Mouse (Mus musculus): ENCODE results near the gene Tgfbr3. TPM values are rescaled to one million over a fixed set of nuclear protein-coding genes. Genes with fewer than 3 reads are reported as not detected.

The Tgfbr3 gene
- polyA plus RNA-seq, 1 experiment = not detected

GRCm38 (mm10) chr5:107179194-107179593 is 110.2 kb downstream of the Tgfbr3 start:
- H3K4me3 ChIP-seq (ENCODE audit: insufficient read depth, low read depth, low read length) = no peak overlapping the region
- no peaks in the 10 kb centered on the region for H3K4me1 ChIP-seq (ENCODE audit: control insufficient read depth, insufficient read depth, low read length)
- WGBS = 91% methylated on average over 5 of the region's 5 CpGs
- H3K27ac ChIP-seq (ENCODE audit: insufficient read depth, low read depth, low read length) = no peak overlapping the region
- TF ChIP-seq CTCF (IDR thresholded peaks at IDR 0.05; ENCODE audit: insufficient read depth, low read depth, low read length) (no peak), POLR2A (IDR thresholded peaks at IDR 0.05; ENCODE audit: insufficient read depth, low read depth, low read length) (no peak)

GRCm38 (mm10) chr5:107177791-107178190 is 111.6 kb downstream of the Tgfbr3 start:
- WGBS = 55% methylated on average over 6 of the region's 6 CpGs
- TF ChIP-seq POLR2A (IDR thresholded peaks at IDR 0.05; ENCODE audit: insufficient read depth, low read depth, low read length) (no peak), CTCF (IDR thresholded peaks at IDR 0.05; ENCODE audit: insufficient read depth, low read depth, low read length) (no peak)
- no peaks in the 10 kb centered on the region for H3K4me1 ChIP-seq (ENCODE audit: control insufficient read depth, insufficient read depth, low read length)
- H3K27ac ChIP-seq (ENCODE audit: insufficient read depth, low read depth, low read length) = no peak overlapping the region
- no peak overlapping the region for H3K4me3 ChIP-seq (ENCODE audit: insufficient read depth, low read depth, low read length)

- no peak overlapping the region for H3K4me3 ChIP-seq (ENCODE audit: insufficient read depth, low read depth, low read length)
- no peaks in the 10 kb centered on the region for H3K4me1 ChIP-seq (ENCODE audit: control insufficient read depth, insufficient read depth, low read length)
- TF ChIP-seq POLR2A (IDR thresholded peaks at IDR 0.05; ENCODE audit: insufficient read depth, low read depth, low read length) (no peak), CTCF (IDR thresholded peaks at IDR 0.05; ENCODE audit: insufficient read depth, low read depth, low read length) (no peak)
- H3K27ac ChIP-seq (ENCODE audit: insufficient read depth, low read depth, low read length) = no peak overlapping the region
- WGBS = 74% methylated on average over 2 of the region's 2 CpGs
Measured at GRCm38 (mm10) chr5:107177248-107177647, 112.2 kb downstream of the Tgfbr3 start.

- Histone ChIP-seq H3K4me3 (ENCODE audit: insufficient read depth, low read depth, low read length) (no peak overlapping the region), H3K4me1 (ENCODE audit: control insufficient read depth, insufficient read depth, low read length) (no peaks in the 10 kb centered on the region), H3K27ac (ENCODE audit: insufficient read depth, low read depth, low read length) (no peak overlapping the region)
- 81% methylated on average over 4 of the region's 4 CpGs for WGBS
- TF ChIP-seq CTCF (IDR thresholded peaks at IDR 0.05; ENCODE audit: insufficient read depth, low read depth, low read length) = no peak
- no peak for TF ChIP-seq POLR2A (IDR thresholded peaks at IDR 0.05; ENCODE audit: insufficient read depth, low read depth, low read length)
Measured at GRCm38 (mm10) chr5:107176796-107177195, 112.6 kb downstream of the Tgfbr3 start.

- Histone ChIP-seq H3K27ac (ENCODE audit: insufficient read depth, low read depth, low read length) (no peak overlapping the region), H3K4me3 (ENCODE audit: insufficient read depth, low read depth, low read length) (no peak overlapping the region), H3K4me1 (ENCODE audit: control insufficient read depth, insufficient read depth, low read length) (no peaks in the 10 kb centered on the region)
- TF ChIP-seq POLR2A (IDR thresholded peaks at IDR 0.05; ENCODE audit: insufficient read depth, low read depth, low read length) (no peak), CTCF (IDR thresholded peaks at IDR 0.05; ENCODE audit: insufficient read depth, low read depth, low read length) (no peak)
- WGBS = 94% methylated on average over 4 of the region's 4 CpGs
Measured at GRCm38 (mm10) chr5:107176196-107176595, 113.2 kb downstream of the Tgfbr3 start.

- Histone ChIP-seq H3K27ac (ENCODE audit: insufficient read depth, low read depth, low read length) (no peak overlapping the region), H3K4me3 (ENCODE audit: insufficient read depth, low read depth, low read length) (no peak overlapping the region), H3K4me1 (ENCODE audit: control insufficient read depth, insufficient read depth, low read length) (no peaks in the 10 kb centered on the region)
- TF ChIP-seq CTCF (IDR thresholded peaks at IDR 0.05; ENCODE audit: insufficient read depth, low read depth, low read length) (no peak), POLR2A (IDR thresholded peaks at IDR 0.05; ENCODE audit: insufficient read depth, low read depth, low read length) (no peak)
Measured at GRCm38 (mm10) chr5:107174188-107174587, 115.2 kb downstream of the Tgfbr3 start.

GRCm38 (mm10) chr5:107173483-107173882 is 115.9 kb downstream of the Tgfbr3 start:
- Histone ChIP-seq H3K4me1 (ENCODE audit: control insufficient read depth, insufficient read depth, low read length) (no peaks in the 10 kb centered on the region), H3K4me3 (ENCODE audit: insufficient read depth, low read depth, low read length) (no peak overlapping the region), H3K27ac (ENCODE audit: insufficient read depth, low read depth, low read length) (no peak overlapping the region)
- WGBS = 78% methylated on average over 2 of the region's 2 CpGs
- TF ChIP-seq POLR2A (IDR thresholded peaks at IDR 0.05; ENCODE audit: insufficient read depth, low read depth, low read length) (no peak), CTCF (IDR thresholded peaks at IDR 0.05; ENCODE audit: insufficient read depth, low read depth, low read length) (no peak)

GRCm38 (mm10) chr5:107171861-107172260 is 117.6 kb downstream of the Tgfbr3 start:
- Histone ChIP-seq H3K4me3 (ENCODE audit: insufficient read depth, low read depth, low read length) (no peak overlapping the region), H3K4me1 (ENCODE audit: control insufficient read depth, insufficient read depth, low read length) (peaks cover 9% of the 10 kb centered on the region; the same call in 1 of the 2 replicates), H3K27ac (ENCODE audit: insufficient read depth, low read depth, low read length) (no peak overlapping the region)
- WGBS = 83% methylated on average over 7 of the region's 7 CpGs
- TF ChIP-seq CTCF (IDR thresholded peaks at IDR 0.05; ENCODE audit: insufficient read depth, low read depth, low read length) (no peak), POLR2A (IDR thresholded peaks at IDR 0.05; ENCODE audit: insufficient read depth, low read depth, low read length) (no peak)

GRCm38 (mm10) chr5:107169796-107170195 is 119.6 kb downstream of the Tgfbr3 start:
- 88% methylated on average over 5 of the region's 5 CpGs for WGBS
- Histone ChIP-seq H3K4me3 (ENCODE audit: insufficient read depth, low read depth, low read length) (no peak overlapping the region), H3K4me1 (ENCODE audit: control insufficient read depth, insufficient read depth, low read length) (peaks cover 11% of the 10 kb centered on the region), H3K27ac (ENCODE audit: insufficient read depth, low read depth, low read length) (no peak overlapping the region)
- TF ChIP-seq CTCF (IDR thresholded peaks at IDR 0.05; ENCODE audit: insufficient read depth, low read depth, low read length) (no peak), POLR2A (IDR thresholded peaks at IDR 0.05; ENCODE audit: insufficient read depth, low read depth, low read length) (no peak)

GRCm38 (mm10) chr5:107167872-107168300 is 121.5 kb downstream of the Tgfbr3 start:
- Histone ChIP-seq H3K4me1 (ENCODE audit: control insufficient read depth, insufficient read depth, low read length) (peaks cover 11% of the 10 kb centered on the region), H3K27ac (ENCODE audit: insufficient read depth, low read depth, low read length) (no peak overlapping the region), H3K4me3 (ENCODE audit: insufficient read depth, low read depth, low read length) (0 out of 2 replicates have a peak overlapping the region, but pooled peaks have one; percentile 3)
- TF ChIP-seq CTCF (IDR thresholded peaks at IDR 0.05; ENCODE audit: insufficient read depth, low read depth, low read length) (no peak), POLR2A (IDR thresholded peaks at IDR 0.05; ENCODE audit: insufficient read depth, low read depth, low read length) (peak; percentile 2; the same call in 1 of the 2 replicates)
- WGBS = 5% methylated on average over 8 of the region's 8 CpGs

All from olfactory bulb, adult 2 months (tissue).